Mouse (Mus musculus) brain, embryonic 14.5 days (tissue): ENCODE data around the gene Fam107a. TPM values are rescaled to one million over a fixed set of nuclear protein-coding genes. Genes with fewer than 3 reads are reported as not detected.

Experiments
- DNase-seq: peaks from one replicate; pipeline ENCODE4 v3.0.0-alpha.2; 2011; ENCODE audit warnings: low read depth
- CTCF ChIP-seq: fragments of 200-500 bp; IDR thresholded peaks from 2 replicates; pipeline ENCODE4 v1.5.1; 2012; ENCODE audit warnings: inconsistent platforms, mild to moderate bottlenecking, moderate library complexity, borderline replicate concordance; ENCODE audit not compliant: insufficient read depth, insufficient read length; ENCODE audit errors: extremely low read depth
- POLR2A ChIP-seq: fragments of 200-500 bp; IDR thresholded peaks from 2 replicates; pipeline ENCODE4 v1.6.1; 2012; ENCODE audit warnings: mild to moderate bottlenecking, inconsistent platforms, borderline replicate concordance; ENCODE audit not compliant: poor library complexity, insufficient read depth, insufficient read length, severe bottlenecking; ENCODE audit errors: extremely low read depth
- polyA plus RNA-seq: library from polyadenylated mRNA; depleted of rRNA; stranded (reverse); fragments of >200 nt; gene quantifications from 2 replicates; pipeline ENCODE4 v1.2.3, GENCODE M21; 2012

The Fam107a gene
- polyA plus RNA-seq, 1 experiment: 0.72 TPM

DNA sequence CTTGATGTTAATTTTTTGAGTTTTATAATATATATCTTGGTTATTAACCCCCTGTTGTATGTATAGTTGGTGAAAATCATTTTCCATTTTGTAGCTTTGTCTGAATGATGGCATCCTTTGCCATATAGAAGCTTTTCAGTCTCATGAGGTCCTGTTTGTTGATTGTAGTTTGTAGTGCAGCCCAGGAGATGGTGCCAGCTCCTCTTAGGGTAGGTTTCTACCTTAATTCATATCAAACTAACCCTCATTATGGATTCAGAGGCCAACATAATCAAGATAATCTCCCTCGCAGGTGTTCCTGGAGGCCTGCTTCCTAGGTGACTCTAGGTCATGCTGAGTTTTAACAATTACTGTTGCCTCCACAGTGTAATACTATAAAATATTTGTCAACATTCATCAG is 55.6 kb downstream of the Fam107a start:
- no peak for DNase-seq

DNA sequence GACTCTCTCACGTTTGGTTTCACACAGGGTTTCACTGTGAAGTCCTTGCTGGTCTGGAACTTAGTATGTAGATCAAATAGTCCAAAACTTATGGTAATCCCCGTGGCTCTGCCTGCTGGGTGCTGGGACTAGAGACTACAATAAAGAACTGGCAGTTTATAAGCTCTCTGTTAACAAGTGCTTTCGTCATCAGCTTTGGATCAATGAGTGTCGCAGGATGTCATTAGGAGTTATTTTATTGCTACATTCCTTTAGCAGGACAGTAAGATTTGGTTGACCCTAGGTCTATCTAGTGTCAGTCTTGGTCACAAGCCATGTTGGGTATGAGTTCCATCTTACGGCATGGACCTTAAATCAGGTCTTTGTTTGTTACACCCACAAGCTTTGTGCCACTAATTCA is 57.6 kb downstream of the Fam107a start:
- no peak for DNase-seq
- no peak for TF ChIP-seq CTCF
- no peak for TF ChIP-seq POLR2A

More for the DNA sequence above, 55.6 kb downstream of the Fam107a start:
- no peak for TF ChIP-seq CTCF
- TF ChIP-seq POLR2A: no peak

DNA sequence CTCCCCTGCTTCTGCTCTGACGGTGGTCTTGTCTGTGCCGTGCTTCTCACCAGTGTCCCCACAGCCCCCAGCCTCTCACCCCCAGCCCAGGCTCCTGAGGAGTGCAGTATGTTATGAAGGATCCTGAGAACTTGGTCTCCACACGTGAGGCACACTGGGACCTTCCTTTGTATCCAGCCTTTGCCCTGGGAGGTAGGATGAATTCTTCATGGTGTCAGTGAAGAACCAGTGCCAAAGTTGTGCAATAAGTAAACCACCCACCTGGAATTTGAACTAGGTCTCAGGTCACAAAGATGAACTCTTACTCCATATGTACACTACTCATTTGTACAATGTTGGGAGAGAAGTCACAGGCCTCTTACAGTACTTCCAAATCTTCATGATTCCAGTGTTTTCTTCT is 58.7 kb downstream of the Fam107a start, which contains the start of gene Acox2:
TSS of gene Acox2 (minus strand) at position 188 of the 400 bp plus-strand sequence.
- DNase-seq: no peak
- TF ChIP-seq POLR2A (no peak), CTCF (no peak)

DNA sequence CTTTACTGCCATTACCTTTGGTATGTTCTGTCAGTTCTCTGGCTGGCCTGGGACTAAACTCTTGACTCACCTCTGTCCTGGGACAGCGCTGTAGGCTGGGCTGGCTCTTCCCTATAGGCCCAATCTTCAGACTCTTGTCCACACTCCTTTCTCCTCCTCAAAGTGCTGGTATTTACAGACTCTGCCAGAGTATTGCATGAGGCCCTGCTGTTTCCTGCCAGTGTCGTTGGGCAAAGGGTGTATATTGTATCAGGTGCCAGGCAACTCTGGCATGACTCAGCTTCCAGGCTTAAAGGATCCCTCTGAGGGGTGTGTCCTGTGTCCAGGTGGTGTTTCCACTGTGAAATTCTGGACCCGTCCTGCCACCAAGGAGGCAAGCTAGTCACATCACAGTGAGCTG is 59.1 kb downstream of the Fam107a start:
- no peak for DNase-seq
- TF ChIP-seq CTCF (no peak), POLR2A (no peak)

DNA sequence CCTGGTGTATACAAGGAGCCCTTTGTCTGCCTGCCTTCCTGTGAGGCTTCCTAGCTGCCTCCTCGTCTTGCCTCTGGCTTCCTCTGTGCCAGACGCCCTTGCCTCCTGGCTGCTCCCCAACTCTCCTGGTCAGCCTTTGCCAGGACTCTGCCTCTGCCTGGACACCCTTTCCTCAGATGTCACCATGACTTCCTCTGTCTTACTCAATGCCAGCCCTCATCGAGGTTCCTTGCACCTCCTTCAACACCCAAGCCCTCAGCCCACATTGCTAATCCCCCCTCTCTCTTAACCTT is 59.5 kb downstream of the Fam107a start:
- TF ChIP-seq CTCF (no peak), POLR2A (no peak)
- DNase-seq: no peak

DNA sequence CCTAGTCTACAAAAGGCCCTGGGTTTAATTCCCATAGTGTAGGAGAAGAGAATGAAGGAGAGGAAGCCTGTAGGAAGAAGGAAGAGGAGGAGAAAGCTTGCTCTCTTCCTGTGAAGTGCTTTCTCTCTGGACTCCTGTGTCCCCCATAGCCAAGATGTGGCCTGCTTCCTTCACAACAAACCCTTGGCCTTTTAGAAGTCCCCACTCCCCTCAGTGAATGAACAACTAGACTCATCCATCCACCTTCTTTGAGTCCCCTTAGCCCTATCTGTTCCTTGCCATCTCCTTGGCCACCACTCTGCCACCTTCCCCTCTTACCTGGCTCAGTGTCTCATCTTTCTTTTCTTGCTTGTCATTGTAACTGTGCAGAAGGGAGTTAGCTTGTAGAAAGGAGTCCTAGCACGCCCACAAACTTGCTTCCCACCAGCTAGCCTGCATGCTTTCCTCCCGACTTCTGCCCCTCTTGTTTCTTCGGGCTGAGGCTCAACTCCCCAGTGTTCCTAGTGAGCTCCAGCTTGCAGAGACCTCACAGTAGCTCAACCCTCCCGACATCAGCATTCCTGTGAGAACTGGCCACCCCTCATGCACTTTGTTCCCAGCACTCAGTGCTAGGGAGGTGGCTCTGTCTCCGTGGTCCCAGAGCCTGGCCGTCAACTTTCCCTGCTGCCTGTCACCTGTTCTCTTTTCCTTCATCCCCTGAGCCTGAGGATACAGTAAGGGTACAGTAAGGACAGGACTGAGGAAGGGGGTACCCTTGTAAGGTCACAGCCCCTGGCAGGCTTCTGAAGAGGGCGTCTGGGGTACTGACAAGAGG is 60.1 kb downstream of the Fam107a start:
- TF ChIP-seq POLR2A (no peak), CTCF (no peak)
- no peak for DNase-seq

DNA sequence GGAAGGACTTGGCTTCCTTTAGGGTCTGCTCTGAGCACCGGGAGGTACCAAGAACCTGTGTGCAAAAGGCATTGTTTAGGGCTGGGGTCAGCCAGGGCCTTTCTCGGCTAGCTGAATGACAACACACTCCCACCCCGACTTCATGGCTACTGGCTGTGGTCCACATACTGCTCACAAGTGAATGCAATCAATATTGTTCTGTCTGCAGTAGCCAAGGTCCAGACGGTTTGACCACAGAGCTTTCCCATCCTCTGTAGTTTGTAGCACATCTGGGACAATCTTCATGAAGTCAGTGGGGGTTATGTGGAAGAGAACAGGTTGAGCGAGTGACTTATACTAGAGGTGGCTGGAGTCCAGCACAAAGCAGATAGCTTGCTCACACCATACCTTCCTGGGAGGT is 60.9 kb downstream of the Fam107a start:
- DNase-seq: no peak
- TF ChIP-seq POLR2A: no peak
- TF ChIP-seq CTCF: no peak

DNA sequence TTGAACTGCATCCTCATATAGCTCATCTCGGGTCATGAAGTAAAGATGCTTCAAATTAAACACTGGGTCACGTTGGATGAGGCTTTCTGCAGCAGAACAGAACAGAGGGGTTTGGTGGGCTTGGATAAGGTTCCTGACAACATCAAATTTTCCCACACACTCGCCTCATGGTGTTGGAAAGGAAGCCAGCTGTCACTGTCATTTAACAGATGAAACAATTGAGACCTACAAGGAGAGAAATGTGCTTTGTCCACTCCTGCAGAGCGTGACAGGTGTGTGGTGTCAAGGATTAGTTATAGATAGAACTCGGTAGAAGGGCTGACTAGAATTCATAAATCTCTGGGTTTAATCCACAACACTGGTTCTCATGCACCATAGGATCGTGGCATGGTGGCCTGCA is 61.8 kb downstream of the Fam107a start:
- no peak for DNase-seq

DNA sequence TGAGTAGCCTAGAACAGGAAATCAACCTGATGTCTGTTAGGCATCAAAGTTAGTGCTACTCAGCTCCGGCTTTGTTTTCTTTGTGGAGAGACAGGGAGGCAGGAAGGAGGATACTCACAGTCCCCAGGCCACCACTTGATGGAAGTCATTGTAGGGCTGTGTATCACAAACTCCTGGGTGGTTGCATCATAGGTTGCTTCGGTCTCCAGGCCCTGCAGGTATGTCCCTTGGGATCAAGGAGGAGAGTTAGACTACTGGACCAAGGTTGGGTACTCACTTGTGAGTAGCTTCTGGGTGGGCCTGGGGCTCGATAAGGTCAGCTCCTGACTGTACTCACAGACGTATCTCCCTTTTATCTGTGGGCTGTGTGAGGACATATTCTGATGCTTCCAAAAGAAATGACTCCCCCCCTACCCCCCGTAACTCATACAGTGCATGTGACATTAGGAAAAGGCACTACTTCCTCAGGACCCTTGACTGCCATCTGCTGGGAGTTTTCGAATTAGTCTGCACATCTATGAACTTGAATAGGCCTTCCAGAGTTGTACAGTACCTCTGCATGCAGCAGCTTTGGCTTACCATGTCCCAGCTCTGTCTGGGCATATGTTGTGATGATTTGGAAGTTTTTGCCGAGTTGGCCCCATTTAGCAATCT is 62.6 kb downstream of the Fam107a start:
- TF ChIP-seq POLR2A: no peak
- TF ChIP-seq CTCF: peak; percentile 62; the same call in 1 of the 2 replicates
- DNase-seq: peak; percentile 74

More for the DNA sequence above, 61.8 kb downstream of the Fam107a start:
- TF ChIP-seq POLR2A: no peak
- no peak for TF ChIP-seq CTCF

DNA sequence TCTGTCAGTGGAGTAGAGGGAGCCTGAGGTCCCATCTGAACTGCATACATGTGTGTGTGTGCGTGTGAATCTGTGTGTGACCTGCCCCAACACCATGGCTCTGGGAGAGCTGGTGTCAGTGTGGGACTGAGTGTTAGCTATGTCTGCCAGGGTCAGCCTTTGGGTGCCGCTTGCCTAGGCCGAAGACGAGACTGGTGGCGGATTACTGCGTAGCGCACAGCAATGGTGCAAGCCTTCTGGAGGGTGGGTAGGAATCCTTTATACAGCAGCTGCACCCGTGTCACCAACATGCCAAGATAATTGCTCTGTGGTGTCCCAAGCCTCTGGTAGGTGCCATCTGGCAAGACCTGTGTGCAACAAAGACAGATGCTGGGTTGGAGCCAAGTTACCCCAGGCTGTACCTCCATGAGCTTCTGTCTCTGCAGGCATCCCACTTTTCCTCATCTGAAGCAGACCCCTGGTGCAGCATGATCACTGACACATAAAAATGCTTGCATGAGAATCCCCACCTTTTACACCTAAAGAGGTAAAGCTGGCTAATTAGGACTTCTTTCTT is 66.4 kb downstream of the Fam107a start:
- TF ChIP-seq POLR2A: no peak
- no peak for TF ChIP-seq CTCF
- peak; percentile 34 for DNase-seq

DNA sequence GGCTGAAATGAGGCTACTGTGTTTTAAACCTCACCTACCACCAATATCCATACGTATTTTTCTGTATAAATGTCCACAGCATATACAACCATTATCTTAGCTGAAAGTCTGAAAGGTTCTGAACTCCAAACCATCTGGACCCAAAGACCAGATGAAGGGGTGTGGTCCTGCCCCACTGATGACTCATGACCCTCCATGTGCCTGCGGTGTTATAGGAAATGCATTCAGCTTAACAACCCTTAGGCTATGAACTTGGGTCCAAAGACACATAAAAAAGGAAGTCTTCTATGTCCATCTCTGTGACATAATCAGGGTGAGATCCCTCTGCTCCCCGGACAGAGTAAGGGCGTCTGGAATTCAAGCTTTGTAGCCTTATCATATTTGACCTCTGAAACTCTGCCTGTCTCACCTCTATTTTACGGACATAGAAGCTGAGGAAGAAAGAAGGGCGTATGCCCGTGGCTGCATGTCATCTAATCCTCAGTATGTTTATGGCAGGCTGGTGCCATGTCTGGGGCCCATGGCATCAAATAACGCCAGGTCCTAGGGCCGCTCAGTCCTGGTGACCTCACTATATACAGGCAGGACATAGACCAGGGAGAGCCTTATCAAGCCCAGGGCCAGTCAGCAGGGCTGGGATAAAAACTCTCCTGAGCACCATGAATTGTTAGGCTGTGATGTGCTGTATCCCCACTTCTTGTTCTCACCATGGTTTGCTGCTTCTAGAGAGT is 67.5 kb downstream of the Fam107a start:
- no peak for DNase-seq
- TF ChIP-seq POLR2A: no peak
- TF ChIP-seq CTCF: no peak

DNA sequence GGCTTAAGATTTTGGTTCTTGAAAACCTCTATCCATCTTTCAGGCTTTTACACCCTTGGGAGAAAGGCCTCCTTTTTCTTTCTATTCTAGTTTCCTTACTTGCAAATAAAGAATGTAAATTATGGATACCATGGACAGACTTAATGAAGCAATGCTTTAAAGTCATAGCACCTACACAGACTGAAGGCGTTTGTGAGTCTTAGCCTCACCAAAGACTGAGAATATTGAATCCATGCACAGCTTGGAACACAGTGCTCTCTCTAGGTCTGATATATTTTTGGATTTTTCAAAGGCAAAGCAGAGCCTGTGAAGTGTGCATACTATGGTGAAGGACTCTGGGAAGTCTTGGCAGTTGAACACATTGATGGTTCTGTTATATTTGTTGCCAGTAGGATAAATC is 68.6 kb downstream of the Fam107a start:
- DNase-seq: no peak
- TF ChIP-seq CTCF (no peak), POLR2A (no peak)
